Mouse (Mus musculus): ENCODE results near the gene Rexo2. TPM values are rescaled to one million over a fixed set of nuclear protein-coding genes. Genes with fewer than 3 reads are reported as not detected.
"Not testable (repeated sequence)": the region's sequence is repeated elsewhere in the genome, so short reads cannot be mapped to it uniquely, and the experiment has no call there.

The Rexo2 gene
- 45.6 and 50.7 TPM in 2 replicates for polyA plus RNA-seq (2012; rRNA removed)

GRCm38 (mm10) chr9:48480411-48481213 is at the start of gene Rexo2:
TSS of gene Rexo2 (minus strand) at chr9:48480623.
- H3K4me3 ChIP-seq (ENCODE audit: control insufficient read depth, low read depth, low read length), result peak within 1 kb of the TSS; percentile 96
- H3K36me3 ChIP-seq (ENCODE audit: control insufficient read depth, insufficient read depth, low read length), result no peaks in the 10 kb centered on the region
- H3K27ac ChIP-seq (ENCODE audit: control insufficient read depth, insufficient read depth, low read depth, low read length), result peak within 1 kb of the TSS; percentile 73
- TF ChIP-seq CTCF (IDR thresholded peaks at IDR 0.05; ENCODE audit: control insufficient read depth, insufficient read depth, insufficient replicate concordance, low read depth, low read length) (no peak), POLR2A (IDR thresholded peaks at IDR 0.05; ENCODE audit: control insufficient read depth, low read depth, low read length) (peak; percentile 41; the same call in 1 of the 2 replicates)
- peaks cover 9% of the 10 kb centered on the region for H3K4me1 ChIP-seq (ENCODE audit: control insufficient read depth, insufficient read depth, low read length)
- no peaks in the 10 kb centered on the region for H3K27me3 ChIP-seq (ENCODE audit: control insufficient read depth, insufficient read depth, low read length)

DNA sequence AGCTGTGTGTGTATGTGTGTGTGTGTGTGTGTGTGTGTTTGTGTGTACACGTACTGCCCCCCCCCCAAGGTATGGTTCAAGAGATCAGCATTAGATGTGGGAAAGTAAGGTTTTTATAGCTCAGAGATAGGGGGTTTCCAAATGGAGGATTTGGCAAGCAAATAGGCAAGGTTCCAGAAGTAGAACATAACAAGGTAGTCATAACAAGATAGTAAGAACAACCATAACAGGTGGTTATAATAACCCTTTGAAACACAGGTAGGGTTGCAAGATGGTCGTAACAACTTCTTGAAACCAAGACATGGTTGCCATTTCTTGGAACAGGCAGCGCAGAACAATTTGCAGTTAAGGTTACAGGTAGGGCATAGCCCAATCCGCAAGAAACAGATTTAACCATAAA is 46.1 kb upstream of the Rexo2 start:
- no peak for TF ChIP-seq POLR2A (IDR thresholded peaks at IDR 0.05; ENCODE audit: control insufficient read depth, low read depth, low read length)
- no peak for TF ChIP-seq CTCF (IDR thresholded peaks at IDR 0.05; ENCODE audit: control insufficient read depth, insufficient read depth, insufficient replicate concordance, low read depth, low read length)
- Histone ChIP-seq H3K4me3 (ENCODE audit: control insufficient read depth, low read depth, low read length) (no peak overlapping the region), H3K27me3 (ENCODE audit: control insufficient read depth, insufficient read depth, low read length) (no peaks in the 10 kb centered on the region), H3K4me1 (ENCODE audit: control insufficient read depth, insufficient read depth, low read length) (no peaks in the 10 kb centered on the region), H3K27ac (ENCODE audit: control insufficient read depth, insufficient read depth, low read depth, low read length) (no peak overlapping the region), H3K36me3 (ENCODE audit: control insufficient read depth, insufficient read depth, low read length) (no peaks in the 10 kb centered on the region)

DNA sequence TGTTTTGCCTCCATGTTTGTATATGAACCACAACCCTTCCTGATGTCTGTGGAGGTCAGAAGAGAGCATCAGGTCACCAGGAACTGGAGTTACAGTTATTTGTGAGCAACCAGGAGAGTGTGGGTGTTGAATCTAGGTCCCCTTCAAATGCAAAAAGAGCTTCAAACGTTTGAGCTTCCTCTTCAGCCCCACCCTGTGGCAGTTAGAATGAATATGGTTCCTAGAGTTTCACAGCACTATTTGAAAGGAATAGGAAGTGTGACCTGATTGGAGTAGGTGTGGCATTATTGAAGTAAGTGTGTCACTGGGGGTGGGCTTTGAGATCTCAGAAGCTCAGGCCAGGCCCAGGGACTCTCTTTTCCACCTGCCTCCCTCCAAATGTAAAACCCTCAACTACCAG is 45.1 kb upstream of the Rexo2 start:
- Histone ChIP-seq H3K27ac (ENCODE audit: control insufficient read depth, insufficient read depth, low read depth, low read length) (no peak overlapping the region), H3K27me3 (ENCODE audit: control insufficient read depth, insufficient read depth, low read length) (no peaks in the 10 kb centered on the region), H3K4me3 (ENCODE audit: control insufficient read depth, low read depth, low read length) (no peak overlapping the region), H3K4me1 (ENCODE audit: control insufficient read depth, insufficient read depth, low read length) (no peaks in the 10 kb centered on the region), H3K36me3 (ENCODE audit: control insufficient read depth, insufficient read depth, low read length) (no peaks in the 10 kb centered on the region)
- TF ChIP-seq CTCF (IDR thresholded peaks at IDR 0.05; ENCODE audit: control insufficient read depth, insufficient read depth, insufficient replicate concordance, low read depth, low read length), result no peak
- TF ChIP-seq POLR2A (IDR thresholded peaks at IDR 0.05; ENCODE audit: control insufficient read depth, low read depth, low read length), result no peak

- not testable (repeated sequence) for H3K36me3 ChIP-seq (ENCODE audit: control insufficient read depth, insufficient read depth, low read length); H3K4me3 ChIP-seq (ENCODE audit: control insufficient read depth, low read depth, low read length); H3K27ac ChIP-seq (ENCODE audit: control insufficient read depth, insufficient read depth, low read depth, low read length); H3K27me3 ChIP-seq (ENCODE audit: control insufficient read depth, insufficient read depth, low read length); H3K4me1 ChIP-seq (ENCODE audit: control insufficient read depth, insufficient read depth, low read length)
Measured at GRCm38 (mm10) chr9:48520405-48520804, 40.0 kb upstream of the Rexo2 start.

DNA sequence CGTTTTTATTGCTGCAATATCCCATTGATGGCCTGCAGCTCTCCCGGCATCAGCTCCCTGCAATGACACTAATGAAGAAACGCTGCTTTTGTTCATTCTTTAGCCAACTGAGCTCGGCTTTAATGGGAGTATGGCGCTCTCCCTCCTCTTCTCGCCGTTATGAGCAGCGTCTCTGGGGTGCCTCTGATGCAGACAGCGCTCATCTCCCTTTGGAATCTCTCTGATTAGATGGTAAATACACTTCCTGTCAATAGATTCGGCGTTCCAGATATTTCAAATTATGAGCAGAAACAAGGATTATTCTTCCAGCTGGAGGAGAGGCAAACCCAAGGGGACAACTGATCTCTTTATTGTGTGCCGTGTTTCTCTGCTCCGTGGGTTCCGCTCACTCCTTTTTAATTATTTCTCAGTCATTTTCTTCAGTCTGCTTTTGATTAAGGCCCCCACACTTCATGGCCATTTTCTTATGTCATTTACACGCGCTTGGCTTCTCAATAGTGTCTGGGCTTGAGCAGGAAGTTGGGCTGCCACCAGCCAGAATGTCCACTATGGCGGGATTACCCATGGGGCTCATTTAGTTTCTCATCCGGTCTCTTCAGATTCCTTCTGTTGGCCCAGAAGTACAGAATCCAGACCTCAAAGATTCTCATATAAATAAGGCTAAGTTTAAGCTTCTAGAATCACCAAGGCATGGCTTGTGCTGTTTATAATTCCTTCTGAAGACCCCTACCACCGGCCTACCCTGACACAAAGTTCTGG is 37.1 kb upstream of the Rexo2 start:
- TF ChIP-seq POLR2A (IDR thresholded peaks at IDR 0.05; ENCODE audit: control insufficient read depth, low read depth, low read length), result no peak
- TF ChIP-seq CTCF (IDR thresholded peaks at IDR 0.05; ENCODE audit: control insufficient read depth, insufficient read depth, insufficient replicate concordance, low read depth, low read length), result no peak
- Histone ChIP-seq H3K4me1 (ENCODE audit: control insufficient read depth, insufficient read depth, low read length) (no peaks in the 10 kb centered on the region), H3K27ac (ENCODE audit: control insufficient read depth, insufficient read depth, low read depth, low read length) (no peak overlapping the region), H3K36me3 (ENCODE audit: control insufficient read depth, insufficient read depth, low read length) (no peaks in the 10 kb centered on the region), H3K27me3 (ENCODE audit: control insufficient read depth, insufficient read depth, low read length) (no peaks in the 10 kb centered on the region), H3K4me3 (ENCODE audit: control insufficient read depth, low read depth, low read length) (no peak overlapping the region)

DNA sequence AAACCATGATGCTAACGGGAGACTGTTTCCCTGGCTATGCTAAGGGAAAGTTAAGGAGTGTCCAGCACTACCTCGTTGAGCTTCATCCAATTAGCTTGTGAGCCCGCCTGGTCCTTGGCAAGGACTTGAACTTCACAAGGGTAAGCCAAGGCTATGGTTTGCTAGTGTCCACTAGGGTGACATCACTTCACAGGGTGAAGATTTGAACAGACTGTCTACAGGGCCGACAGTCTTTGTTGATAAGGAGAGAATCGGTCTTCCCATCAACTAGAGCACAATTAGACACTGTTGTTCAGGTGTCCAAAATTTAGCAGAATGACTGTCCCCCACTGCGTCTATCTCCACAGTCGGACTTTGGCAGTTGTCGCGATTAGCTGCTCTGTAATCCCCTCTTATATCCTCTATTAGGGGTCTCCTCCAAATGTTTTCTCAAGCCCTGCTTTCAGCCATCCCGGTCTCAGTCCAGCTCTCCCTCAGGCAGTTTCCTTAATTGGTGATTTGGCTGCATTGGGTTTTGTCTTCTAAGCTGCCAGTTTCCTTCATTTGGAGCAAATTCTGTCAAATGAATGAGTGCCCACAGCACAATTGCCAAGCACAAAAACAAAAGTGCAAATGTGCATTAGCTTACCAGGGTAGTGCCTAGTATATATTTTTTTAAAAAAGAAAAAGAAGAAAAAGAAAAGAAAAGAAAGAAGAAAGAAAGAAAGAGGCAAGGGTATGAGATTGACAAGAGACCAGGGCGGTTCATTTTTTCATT is 36.4 kb upstream of the Rexo2 start:
- TF ChIP-seq POLR2A (IDR thresholded peaks at IDR 0.05; ENCODE audit: control insufficient read depth, low read depth, low read length) (no peak), CTCF (IDR thresholded peaks at IDR 0.05; ENCODE audit: control insufficient read depth, insufficient read depth, insufficient replicate concordance, low read depth, low read length) (no peak)
- no peak overlapping the region for H3K27ac ChIP-seq (ENCODE audit: control insufficient read depth, insufficient read depth, low read depth, low read length)
- no peaks in the 10 kb centered on the region for H3K4me1 ChIP-seq (ENCODE audit: control insufficient read depth, insufficient read depth, low read length)
- H3K27me3 ChIP-seq (ENCODE audit: control insufficient read depth, insufficient read depth, low read length), result no peaks in the 10 kb centered on the region
- no peaks in the 10 kb centered on the region for H3K36me3 ChIP-seq (ENCODE audit: control insufficient read depth, insufficient read depth, low read length)
- no peak overlapping the region for H3K4me3 ChIP-seq (ENCODE audit: control insufficient read depth, low read depth, low read length)

- no peaks in the 10 kb centered on the region for H3K27me3 ChIP-seq (ENCODE audit: control insufficient read depth, insufficient read depth, low read length)
- H3K4me3 ChIP-seq (ENCODE audit: control insufficient read depth, low read depth, low read length), result no peak overlapping the region
- no peak overlapping the region for H3K27ac ChIP-seq (ENCODE audit: control insufficient read depth, insufficient read depth, low read depth, low read length)
- H3K36me3 ChIP-seq (ENCODE audit: control insufficient read depth, insufficient read depth, low read length), result no peaks in the 10 kb centered on the region
- H3K4me1 ChIP-seq (ENCODE audit: control insufficient read depth, insufficient read depth, low read length), result no peaks in the 10 kb centered on the region
- TF ChIP-seq POLR2A (IDR thresholded peaks at IDR 0.05; ENCODE audit: control insufficient read depth, low read depth, low read length) (no peak), CTCF (IDR thresholded peaks at IDR 0.05; ENCODE audit: control insufficient read depth, insufficient read depth, insufficient replicate concordance, low read depth, low read length) (no peak)
Measured at GRCm38 (mm10) chr9:48515332-48515731, 34.9 kb upstream of the Rexo2 start.

All from testis, adult 2 months (tissue).